Mouse (Mus musculus) monocyte, adult 2 months (primary cell): Measurements from ENCODE around the gene Zc3h18.

Experiments
- DNase-seq, 2 experiments: peaks; one replicate each; pipeline ENCODE4 v3.0.0; 2022; ENCODE audit warnings: low spot score in 2 of 2, low read depth in 1 of 2

The Zc3h18 gene

GRCm38 (mm10) chr8:122393717-122394116 is 17.3 kb downstream of the Zc3h18 start:
- DNase-seq, result no peak

GRCm38 (mm10) chr8:122395291-122395690 is 18.9 kb downstream of the Zc3h18 start:
- no peak for DNase-seq

- no peak for DNase-seq
These were observed 21.8 kb downstream of the Zc3h18 start for GRCm38 (mm10) chr8:122398186-122398585.

GRCm38 (mm10) chr8:122405146-122405805 is 28.9 kb downstream of the Zc3h18 start:
- DNase-seq, result no peak

- DNase-seq, result no peak
These were observed 31.3 kb downstream of the Zc3h18 start for GRCm38 (mm10) chr8:122407678-122408077.

- DNase-seq, result no peak
These were observed 37.9 kb downstream of the Zc3h18 start for GRCm38 (mm10) chr8:122414311-122414710.

GRCm38 (mm10) chr8:122415554-122415953 is 39.1 kb downstream of the Zc3h18 start:
- DNase-seq, result no peak

- no peak for DNase-seq
These were observed 43.6 kb downstream of the Zc3h18 start for GRCm38 (mm10) chr8:122419881-122420555.

- DNase-seq, result no peak
These were observed 45.1 kb downstream of the Zc3h18 start, which contains the start of gene Il17c for GRCm38 (mm10) chr8:122421376-122422070. Il17c (plus strand) TSS chr8:122422020.

- DNase-seq, result no peak
These were observed 46.8 kb downstream of the Zc3h18 start for GRCm38 (mm10) chr8:122423217-122423616.

- no peak for DNase-seq
These were observed 47.2 kb downstream of the Zc3h18 start for GRCm38 (mm10) chr8:122423659-122424058.

- DNase-seq, result no peak
These were observed 49.7 kb downstream of the Zc3h18 start for GRCm38 (mm10) chr8:122426145-122426544.

GRCm38 (mm10) chr8:122427607-122428006 is 51.2 kb downstream of the Zc3h18 start:
- no peak for DNase-seq

GRCm38 (mm10) chr8:122428163-122428562 is 51.8 kb downstream of the Zc3h18 start:
- no peak for DNase-seq

GRCm38 (mm10) chr8:122430058-122430636 is 53.7 kb downstream of the Zc3h18 start:
- peak; percentile 80 to 85 for DNase-seq

GRCm38 (mm10) chr8:122430646-122431045 is 54.2 kb downstream of the Zc3h18 start:
- DNase-seq, result no peak

GRCm38 (mm10) chr8:122431694-122432442 is 55.5 kb downstream of the Zc3h18 start:
- DNase-seq, result peak in 1 of 2 experiments; percentile 44

- peak; percentile 77 to 86 for DNase-seq
These were observed 56.2 kb downstream of the Zc3h18 start, which contains the start of gene Cyba for GRCm38 (mm10) chr8:122432443-122433268. Cyba (minus strand) TSS chr8:122432930.

GRCm38 (mm10) chr8:122433269-122433905 is 57.0 kb downstream of the Zc3h18 start:
- no peak for DNase-seq
